Mouse (Mus musculus) layer of hippocampus, adult 18-20 months (tissue): Measurements from ENCODE around the gene Usf3. TPM values are rescaled to one million over a fixed set of nuclear protein-coding genes. Genes with fewer than 3 reads are reported as not detected.

Source experiments
- total RNA-seq, 2 experiments: library from RNA; stranded (reverse); gene quantifications; 2 replicates each; pipeline ENCODE4 v1.2.3; 2021

Usf3 gene
- total RNA-seq, 2 experiments from 2014 or later: 39.1 to 41.9 TPM

Other genes starting within 250 kb of the Usf3 start
- 10 to 100 TPM; 32.5 to 39.2 TPM for gene Qtrt2, start 246.4 kb upstream of the Usf3 start, total RNA-seq
- 10 to 100 TPM; 40.8 to 46.1 TPM for gene Zdhhc23, start 193.5 kb upstream of the Usf3 start, total RNA-seq
- 1 to 10 TPM; 4.1 to 4.4 TPM for gene Gramd1c, start 109.9 kb upstream of the Usf3 start, total RNA-seq
- 100 to 1,000 TPM; 566 to 590 TPM for gene Atp6v1a, start 33.5 kb upstream of the Usf3 start, total RNA-seq
- 10 to 100 TPM; 64.2 to 65.7 TPM for gene Naa50, start 33.4 kb upstream of the Usf3 start, total RNA-seq
- gene Sidt1, start 159.9 kb downstream of the Usf3 start, total RNA-seq: 10 to 100 TPM; 41.2 to 41.9 TPM
- gene Spice1, start 173.9 kb downstream of the Usf3 start, total RNA-seq: 10 to 100 TPM; 18.7 to 19.5 TPM
- gene Cfap44, start 221.6 kb downstream of the Usf3 start, total RNA-seq: 10 to 100 TPM; 10.8 to 10.9 TPM